Mouse (Mus musculus) WW6 (cell line): ENCODE measurements at regions not wholly inside any gene's neighbourhood (a gene's known extent, or its start where the extent isn't known, plus 50 kb on each side); places are given as distances from the start of the nearest gene placed in this dataset.

Experiments used
- DNase-seq: peaks from one replicate; pipeline ENCODE4 v3.0.0-alpha.2; 2013; ENCODE audit warnings: low read depth, low spot score

DNA sequence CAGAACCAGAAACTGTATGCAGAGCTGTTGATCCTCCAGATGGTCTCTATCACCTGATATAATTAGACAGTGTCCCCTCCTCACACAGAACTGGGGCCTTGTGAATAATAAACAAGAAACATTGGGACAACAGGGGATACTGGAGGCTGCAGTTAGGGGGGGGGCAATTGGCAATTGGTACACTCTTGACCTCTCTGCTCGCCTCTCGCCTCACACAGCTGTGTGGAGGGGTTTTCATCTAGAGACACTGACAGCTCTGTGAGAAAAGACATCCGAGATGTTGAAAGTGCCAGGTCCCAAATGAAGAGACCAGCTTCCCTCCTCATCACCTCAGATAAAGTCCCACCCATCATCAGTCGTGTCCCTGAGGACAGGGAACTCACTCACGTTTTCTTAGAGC is 277.7 kb upstream of the Xylt1 start:
- no peak for DNase-seq

GRCm38 (mm10) chr7:117106691-117107191 is 274.0 kb upstream of the Xylt1 start:
- no peak for DNase-seq

GRCm38 (mm10) chr7:117108391-117108790 is 272.4 kb upstream of the Xylt1 start:
- DNase-seq: no peak

DNA sequence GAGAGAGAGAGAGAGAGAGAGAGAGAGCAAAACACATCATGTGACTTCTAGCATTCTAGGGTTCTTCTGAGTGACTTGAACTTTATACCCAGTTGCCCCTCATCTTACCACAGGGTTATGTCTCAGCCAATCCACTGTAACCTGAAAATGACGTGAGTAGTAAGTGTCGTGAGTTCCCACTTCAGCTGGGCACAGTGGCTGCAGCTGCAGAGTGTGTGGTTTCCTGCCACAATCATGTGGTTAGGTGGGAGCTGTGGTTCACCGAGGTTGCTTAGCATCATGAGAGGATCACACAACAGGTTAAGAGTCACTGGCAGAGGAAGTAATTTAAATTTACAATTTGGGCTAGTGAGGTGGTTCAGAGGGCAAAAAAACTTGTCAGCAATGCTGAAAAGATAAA is 253.1 kb upstream of the Xylt1 start:
- no peak for DNase-seq

GRCm38 (mm10) chr7:117134869-117135268 is 245.9 kb upstream of the Xylt1 start:
- no peak for DNase-seq

DNA sequence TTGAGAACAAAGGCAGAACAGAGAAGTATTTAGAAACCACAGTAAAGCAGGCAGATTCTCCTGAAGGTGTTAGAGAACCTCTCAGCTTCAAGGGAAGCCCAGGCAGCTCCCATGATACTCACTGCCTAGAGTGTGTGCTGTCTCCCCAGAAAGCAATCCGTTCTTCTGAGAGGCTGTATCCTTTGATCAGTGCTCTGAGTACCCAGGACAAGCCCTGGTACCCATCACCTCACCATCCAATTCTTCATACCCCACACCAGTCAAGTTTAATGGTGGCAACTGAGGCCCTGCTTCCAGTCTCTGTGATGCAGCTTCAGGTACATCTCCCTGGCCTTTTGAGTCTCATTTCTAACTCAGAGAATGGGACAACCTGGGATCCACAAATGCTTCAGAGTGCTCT is 242.1 kb upstream of the Xylt1 start:
- no peak for DNase-seq

- no peak for DNase-seq
Measured at GRCm38 (mm10) chr7:117139245-117139970, 241.4 kb upstream of the Xylt1 start.

DNA sequence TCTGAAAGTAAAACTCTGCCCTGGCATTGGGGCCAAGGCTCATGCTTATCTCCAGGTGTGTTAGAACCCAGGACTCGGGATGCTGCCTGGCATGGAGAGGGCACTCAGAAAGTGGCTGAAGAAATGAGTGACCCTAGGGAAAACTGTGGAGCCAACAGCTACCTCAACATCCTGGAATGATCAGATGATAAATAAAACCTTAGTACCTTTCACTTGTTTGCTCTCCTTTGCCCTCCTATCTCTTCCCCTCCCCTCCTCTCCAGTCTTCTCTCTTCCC is 240.9 kb upstream of the Xylt1 start:
- DNase-seq: no peak

DNA sequence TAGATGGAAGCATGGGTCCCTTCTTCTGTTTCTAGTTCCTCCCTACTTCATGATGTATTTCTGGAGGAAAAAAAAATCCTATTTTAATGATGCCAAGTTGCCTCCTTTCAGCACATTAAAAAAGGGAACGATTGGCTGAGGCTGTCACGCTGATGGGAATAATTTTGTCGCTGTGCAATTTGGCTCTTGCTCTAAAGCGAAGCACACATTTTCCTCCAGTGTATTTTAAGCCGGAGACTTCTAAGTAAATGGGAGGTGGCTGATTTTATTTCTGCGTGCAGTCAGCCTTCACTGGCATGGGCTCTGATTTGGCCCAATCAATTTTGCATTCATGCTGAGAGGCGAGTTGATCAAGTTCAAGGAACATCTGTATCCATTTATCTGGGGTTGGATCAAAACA is 234.0 kb upstream of the Xylt1 start:
- DNase-seq: no peak

- no peak for DNase-seq
Measured at GRCm38 (mm10) chr7:117150355-117150754, 230.4 kb upstream of the Xylt1 start.

DNA sequence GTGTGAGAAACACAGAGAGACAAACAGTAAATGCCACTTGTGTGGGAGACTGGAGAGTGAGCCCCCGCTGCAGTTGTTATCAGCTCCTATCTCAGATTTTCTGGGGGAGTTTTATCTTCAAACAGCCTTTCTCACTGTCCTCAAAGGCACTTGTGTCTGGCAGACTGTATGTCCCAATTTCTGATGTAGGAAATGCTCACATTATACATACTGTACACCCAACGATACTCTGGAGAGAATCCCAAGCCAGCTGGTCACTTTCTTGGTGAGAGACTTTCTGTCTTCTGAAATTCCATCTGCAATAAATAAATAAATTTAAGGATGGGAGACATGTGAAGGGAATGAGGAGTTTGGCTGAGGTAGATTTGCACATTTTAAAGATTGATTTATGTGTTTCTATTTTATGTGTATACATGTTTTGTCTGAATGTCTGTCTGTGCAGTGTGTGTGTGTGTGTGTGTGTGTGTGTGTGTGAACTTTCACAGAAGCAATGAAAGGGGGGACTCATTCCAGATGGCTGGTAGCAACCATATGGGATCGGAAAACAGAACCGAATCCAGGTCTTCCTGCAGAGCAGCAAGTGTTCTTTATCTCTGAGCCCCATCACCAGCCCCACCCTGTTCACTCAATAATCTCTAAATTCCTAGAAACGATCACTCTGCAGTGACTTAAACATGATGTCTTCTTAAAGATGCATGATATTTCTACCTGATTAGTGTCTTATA is 226.8 kb upstream of the Xylt1 start:
- DNase-seq: no peak

DNA sequence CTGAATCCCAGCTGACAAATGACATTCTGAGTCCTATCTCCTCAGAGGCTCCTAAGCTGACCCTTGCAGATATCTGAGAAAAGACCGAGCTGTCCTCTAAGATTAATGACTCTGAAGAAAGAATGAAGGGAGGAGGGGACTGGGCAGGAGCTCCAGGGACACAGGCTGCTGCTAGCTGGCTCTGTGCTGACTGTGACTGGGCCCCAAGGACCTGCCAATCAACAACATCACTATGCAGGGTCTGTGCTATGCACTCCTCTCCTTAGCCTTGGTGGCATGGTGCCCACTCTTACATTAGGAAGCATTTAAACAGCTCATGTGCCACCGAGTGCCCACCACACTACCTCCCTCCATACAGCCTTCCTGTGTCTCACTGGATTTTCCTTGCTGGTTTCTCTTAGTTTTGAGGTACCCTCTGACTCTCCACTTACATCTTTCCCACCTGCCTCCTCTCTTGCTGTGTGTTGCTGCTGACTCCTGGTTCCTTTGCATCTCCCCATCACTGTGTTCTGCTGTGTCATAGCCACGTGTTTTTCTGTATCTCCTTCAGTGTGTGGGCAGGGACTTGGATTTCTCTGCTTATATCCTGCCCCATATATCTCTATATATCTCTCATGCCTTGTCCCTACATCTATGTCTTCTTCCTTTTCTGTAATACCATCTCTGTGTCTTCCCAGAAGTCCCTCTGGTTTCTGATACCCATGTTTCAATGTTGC is 219.4 kb upstream of the Xylt1 start:
- DNase-seq: no peak

DNA sequence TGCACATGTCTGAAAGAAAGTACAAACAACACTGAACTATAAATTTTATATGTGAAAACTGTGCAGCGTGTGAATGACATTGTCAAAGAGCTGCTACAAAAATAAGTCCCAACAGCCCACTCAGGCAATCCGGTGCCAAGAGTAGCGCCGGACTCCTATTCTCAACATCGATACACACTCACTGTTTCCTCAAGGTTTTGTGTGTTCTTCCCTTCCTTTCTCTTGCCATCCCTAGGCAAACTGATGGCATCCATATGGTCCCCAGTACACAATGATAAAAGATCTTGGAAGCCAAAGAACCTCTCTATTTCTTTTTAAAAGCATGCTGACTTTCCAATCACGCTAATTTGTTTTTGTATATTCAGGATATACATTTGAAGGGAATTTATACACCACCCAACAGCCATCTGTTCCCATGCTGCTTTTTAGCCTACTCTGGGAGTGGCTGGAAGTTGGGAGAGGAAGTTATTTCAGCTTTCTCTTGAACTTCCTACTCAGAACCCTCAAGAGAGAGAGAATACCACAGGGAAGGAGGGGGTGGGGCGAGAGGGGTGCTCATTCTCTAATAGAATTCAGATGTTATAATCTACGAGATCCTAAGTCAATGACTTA is 205.9 kb upstream of the Xylt1 start:
- DNase-seq: no peak

GRCm38 (mm10) chr7:117184011-117184410 is 196.8 kb upstream of the Xylt1 start:
- DNase-seq: no peak

- no peak for DNase-seq
Measured at GRCm38 (mm10) chr7:117185891-117186290, 194.9 kb upstream of the Xylt1 start.

DNA sequence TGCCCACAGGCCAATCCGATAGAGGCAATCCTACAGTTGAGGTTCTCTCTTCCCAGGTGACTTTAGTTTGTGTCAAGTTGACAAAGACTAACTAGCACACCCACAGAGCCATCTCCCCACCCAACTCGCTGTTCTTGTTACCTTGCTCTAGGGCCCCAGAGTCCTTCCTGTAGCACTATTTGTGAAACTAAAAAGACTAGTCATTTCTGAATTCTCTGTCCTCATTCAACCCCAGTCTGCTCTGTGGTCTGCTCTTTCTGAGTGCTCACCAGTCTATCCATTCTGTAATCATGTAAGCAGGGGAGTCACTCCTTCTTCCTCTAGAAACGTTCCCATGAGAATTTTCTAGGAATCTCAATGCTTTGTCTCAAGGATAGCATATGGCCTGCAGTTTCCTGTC is 184.2 kb upstream of the Xylt1 start:
- no peak for DNase-seq

DNA sequence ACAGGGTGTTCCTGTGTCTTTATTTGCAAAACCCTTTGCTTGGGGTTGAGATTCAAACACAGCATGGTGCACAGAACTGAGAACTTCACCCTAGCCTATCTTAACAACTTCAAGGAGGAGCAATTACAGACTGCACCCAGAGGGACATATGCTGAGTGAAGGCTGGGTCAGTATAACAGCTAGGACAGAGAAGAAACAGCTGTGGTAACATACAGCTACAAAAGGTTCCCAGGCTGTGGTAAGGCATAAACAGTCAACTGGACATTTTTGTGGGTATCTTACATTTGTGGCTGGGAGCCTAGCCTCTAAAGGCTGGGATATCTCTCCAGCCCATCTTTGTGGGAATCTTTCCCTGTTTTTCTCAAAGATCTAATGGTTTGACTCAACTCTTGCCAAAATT is 154.5 kb upstream of the Xylt1 start:
- no peak for DNase-seq

GRCm38 (mm10) chr7:117229619-117230018 is 151.2 kb upstream of the Xylt1 start:
- DNase-seq: no peak

GRCm38 (mm10) chr7:117256819-117257218 is 124.0 kb upstream of the Xylt1 start:
- DNase-seq: no peak

- no peak for DNase-seq
Measured at GRCm38 (mm10) chr7:117258557-117258956, 122.2 kb upstream of the Xylt1 start.

GRCm38 (mm10) chr7:117259151-117259550 is 121.6 kb upstream of the Xylt1 start:
- no peak for DNase-seq

DNA sequence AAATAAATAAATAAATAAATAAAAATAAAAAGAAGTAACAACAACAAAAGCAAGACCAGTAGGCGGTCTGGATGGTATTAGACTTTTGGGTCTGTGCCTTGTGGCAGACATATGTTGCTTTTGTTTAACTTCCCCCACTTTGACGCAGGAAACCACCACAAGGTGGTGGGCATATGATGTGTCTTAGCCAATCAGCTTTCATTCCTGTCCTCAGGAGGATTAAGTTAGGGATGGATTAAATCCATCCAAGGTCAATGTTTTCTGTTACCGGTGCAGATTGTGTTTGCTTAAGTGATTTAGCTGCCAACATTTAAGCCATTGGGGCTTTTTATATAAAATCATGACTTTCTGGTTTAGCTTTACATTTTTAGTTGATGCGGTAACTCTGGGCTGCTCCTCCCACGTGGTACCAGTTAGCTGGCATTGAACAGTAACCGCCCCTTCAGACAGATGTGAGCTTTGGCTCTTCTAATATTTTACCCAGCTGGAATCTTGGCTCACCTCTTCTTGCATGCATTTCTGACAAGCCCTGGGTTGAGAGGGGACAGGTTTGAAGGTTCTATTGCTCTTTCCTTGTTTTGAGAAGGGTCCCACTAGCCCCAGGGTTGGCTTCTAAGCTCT is 121.0 kb upstream of the Xylt1 start:
- DNase-seq: no peak
